8 mouse cellular contexts compared by ENCODE assay signal in genomic region chr10:8756604-8757354, GRCm38 (mm10).
DNase-seq lines count a peak whose midpoint lies in the region; ATAC-seq and TF ChIP-seq lines count a peak whose summit lies in the region.

No protein-coding gene starts in this region.

- no peaks in the 10 kb centered on the region for H3K27me3 ChIP-seq in kidney, embryonic 15.5 days
- no peaks in the 10 kb centered on the region for H3K27me3 ChIP-seq in embryonic facial prominence, embryonic 12.5 days
- no peaks in the 10 kb centered on the region for H3K27me3 ChIP-seq in midbrain, postnatal 0 days (ENCODE audit: insufficient read depth, low read length)

- WGBS in kidney, embryonic 15.5 days = 63% methylated on average over 11 of the region's 11 CpGs
- whole genome bisulfite sequencing in embryonic facial prominence, embryonic 12.5 days = 61% methylated on average over 11 of the region's 11 CpGs
- 61% methylated on average over 11 of the region's 11 CpGs for WGBS in midbrain, postnatal 0 days

- DNase-seq in kidney, adult 11 months = no peak
- DNase-seq in heart, postnatal 4 days = peak; percentile 30
- no peak for DNase-seq in midbrain, postnatal 0 days (ENCODE audit: low spot score)
- DNase-seq in left cerebral cortex, adult 8-10 months (ENCODE audit: low spot score in 2 of 2) = no peak
- DNase-seq in left cerebral cortex, adult 18-20 months (ENCODE audit: low spot score in 2 of 2) = no peak
- DNase-seq in urinary bladder, postnatal 4 days (ENCODE audit: low spot score in 2 of 2) = no peak

- no peak for ATAC-seq in kidney, embryonic 15.5 days (replicated peaks; ENCODE audit: low FRiP score)
- ATAC-seq in embryonic facial prominence, embryonic 12.5 days (ENCODE audit: insufficient number of reproducible peaks, insufficient read depth, low FRiP score, low TSS enrichment) = no peak
- ATAC-seq in midbrain, postnatal 0 days (ENCODE audit: low FRiP score) = no peak

- H3K9ac ChIP-seq in kidney, embryonic 15.5 days = no peak overlapping the region
- no peak overlapping the region for H3K9ac ChIP-seq in embryonic facial prominence, embryonic 12.5 days
- 0 out of 2 replicates have a peak overlapping the region, but pooled peaks have one; percentile 42 for H3K9ac ChIP-seq in midbrain, postnatal 0 days (replicated peaks; ENCODE audit: low read length, poor library complexity, severe bottlenecking)

- no peak for TF ChIP-seq CTCF in midbrain, postnatal 0 days (IDR thresholded peaks at IDR 0.05)

- H3K4me2 ChIP-seq in kidney, embryonic 15.5 days = peak overlapping the region; percentile 44
- H3K4me2 ChIP-seq in embryonic facial prominence, embryonic 12.5 days (replicated peaks) = peak overlapping the region; percentile 31
- peak overlapping the region; percentile 54 for H3K4me2 ChIP-seq in midbrain, postnatal 0 days (ENCODE audit: low read depth, low read length, poor library complexity, severe bottlenecking)

- peak overlapping the region; percentile 28; the same call in 1 of the 2 replicates for H3K4me3 ChIP-seq in kidney, embryonic 15.5 days (replicated peaks)
- no peak overlapping the region for H3K4me3 ChIP-seq in embryonic facial prominence, embryonic 12.5 days
- H3K4me3 ChIP-seq in midbrain, postnatal 0 days (ENCODE audit: low read depth, low read length) = peak overlapping the region; percentile 28; the same call in 1 of the 2 replicates

- no peaks in the 10 kb centered on the region for H3K9me3 ChIP-seq in kidney, embryonic 15.5 days (replicated peaks)
- H3K9me3 ChIP-seq in embryonic facial prominence, embryonic 12.5 days = no peaks in the 10 kb centered on the region
- no peaks in the 10 kb centered on the region for H3K9me3 ChIP-seq in midbrain, postnatal 0 days (ENCODE audit: low read length)

- peaks cover 25% of the 10 kb centered on the region for H3K36me3 ChIP-seq in kidney, embryonic 15.5 days
- 0 out of 2 replicates have a peak, but pooled peaks cover 8% of the 10 kb centered on the region for H3K36me3 ChIP-seq in embryonic facial prominence, embryonic 12.5 days
- no peaks in the 10 kb centered on the region for H3K36me3 ChIP-seq in midbrain, postnatal 0 days (ENCODE audit: insufficient read depth, low read length)

- H3K27ac ChIP-seq in kidney, embryonic 15.5 days = peak overlapping the region; percentile 90
- peak overlapping the region; percentile 52 for H3K27ac ChIP-seq in embryonic facial prominence, embryonic 12.5 days
- peak overlapping the region; percentile 70 for H3K27ac ChIP-seq in midbrain, postnatal 0 days (ENCODE audit: low read depth, low read length)

- H3K4me1 ChIP-seq in kidney, embryonic 15.5 days = peaks cover 48% of the 10 kb centered on the region
- peaks cover 39% of the 10 kb centered on the region for H3K4me1 ChIP-seq in embryonic facial prominence, embryonic 12.5 days
- peaks cover 12% of the 10 kb centered on the region; the same call in 1 of the 2 replicates for H3K4me1 ChIP-seq in midbrain, postnatal 0 days (ENCODE audit: insufficient read depth, low read length)
